Mouse (Mus musculus) G1E-ER4 (cell line): ENCODE results near the gene Rplp0. TPM values are rescaled to one million over a fixed set of nuclear protein-coding genes. Genes with fewer than 3 reads are reported as not detected.

Experiments
- GATA1 ChIP-seq: IDR thresholded peaks from one replicate; pipeline ENCODE4 v1.8.0; 2012; ENCODE audit warnings: low read length, inconsistent platforms
- polyA plus RNA-seq: library from polyadenylated mRNA; stranded (reverse); fragments of >175 nt; gene quantifications from 2 replicates; pipeline ENCODE4 v1.2.3, GENCODE M21; 2012

Gene Rplp0
- polyA plus RNA-seq, 1 experiment = 976 TPM

DNA sequence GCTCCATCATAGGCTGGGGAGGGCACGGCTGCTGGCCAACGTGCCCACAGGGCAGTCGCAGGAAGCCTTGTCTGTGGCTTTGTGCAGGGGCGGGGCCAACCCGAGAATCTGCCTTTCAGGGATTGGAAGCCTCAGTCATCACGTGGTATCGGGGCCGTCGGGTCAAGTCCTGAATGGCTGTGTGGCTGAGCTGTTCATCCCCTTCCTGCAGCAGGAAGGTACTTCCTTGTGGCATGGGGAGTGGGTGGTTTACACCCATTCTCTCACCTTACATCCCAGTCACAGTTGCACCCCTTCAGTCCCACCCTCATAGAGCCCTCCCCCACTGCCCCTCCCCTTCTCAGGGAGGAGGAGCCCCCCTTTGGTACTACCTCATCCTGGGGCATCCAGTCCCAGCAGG lies 22.4 kb downstream of the Rplp0 start:
- TF ChIP-seq GATA1 = no peak

DNA sequence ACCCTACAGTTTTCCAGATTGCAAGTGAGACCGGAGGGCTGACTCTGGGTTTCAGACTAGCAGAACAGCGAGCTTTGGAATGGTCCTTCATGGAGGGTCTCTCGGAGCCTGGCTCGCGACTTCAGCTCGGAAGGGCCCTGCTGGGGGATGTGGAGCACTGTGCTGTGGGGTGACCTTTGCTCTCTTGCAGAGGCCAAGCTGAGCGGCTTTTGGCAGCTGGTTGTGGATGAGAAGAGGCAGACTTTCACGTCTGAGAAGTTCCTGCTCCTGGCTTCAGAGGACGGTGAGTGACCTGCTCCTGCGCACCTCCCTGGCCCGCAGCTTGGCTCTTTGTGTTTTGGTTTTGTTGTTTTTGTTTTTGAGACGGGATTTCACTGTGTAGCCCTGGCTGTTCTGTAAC lies 26.3 kb downstream of the Rplp0 start:
- TF ChIP-seq GATA1 = no peak

DNA sequence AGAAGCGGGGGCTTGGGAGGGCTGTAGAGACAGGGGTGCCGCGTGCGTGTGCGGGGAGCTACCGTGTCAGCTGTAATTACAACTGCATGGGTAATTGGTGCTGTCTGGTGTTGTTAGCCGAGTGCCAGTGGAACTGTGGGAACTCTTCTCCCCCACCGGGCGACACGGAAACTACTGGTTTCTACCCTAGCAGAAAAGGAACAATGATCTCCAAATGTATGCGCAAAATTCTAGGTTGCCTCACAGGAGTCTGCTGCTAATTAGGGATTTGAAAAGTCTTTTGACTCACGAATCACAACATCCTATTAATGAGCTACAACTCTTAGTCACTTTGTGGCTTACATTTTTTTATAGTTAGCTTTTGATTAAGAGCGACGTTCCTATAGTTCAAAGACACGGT lies 26.9 kb downstream of the Rplp0 start:
- TF ChIP-seq GATA1 = no peak

- no peak for TF ChIP-seq GATA1
Observed at GRCm38 (mm10) chr5:115586780-115587179, 27.5 kb downstream of the Rplp0 start.

- no peak for TF ChIP-seq GATA1
Observed at GRCm38 (mm10) chr5:115591028-115591427, 31.8 kb downstream of the Rplp0 start.

- TF ChIP-seq GATA1 = no peak
Observed at GRCm38 (mm10) chr5:115591506-115591905, 32.2 kb downstream of the Rplp0 start.

DNA sequence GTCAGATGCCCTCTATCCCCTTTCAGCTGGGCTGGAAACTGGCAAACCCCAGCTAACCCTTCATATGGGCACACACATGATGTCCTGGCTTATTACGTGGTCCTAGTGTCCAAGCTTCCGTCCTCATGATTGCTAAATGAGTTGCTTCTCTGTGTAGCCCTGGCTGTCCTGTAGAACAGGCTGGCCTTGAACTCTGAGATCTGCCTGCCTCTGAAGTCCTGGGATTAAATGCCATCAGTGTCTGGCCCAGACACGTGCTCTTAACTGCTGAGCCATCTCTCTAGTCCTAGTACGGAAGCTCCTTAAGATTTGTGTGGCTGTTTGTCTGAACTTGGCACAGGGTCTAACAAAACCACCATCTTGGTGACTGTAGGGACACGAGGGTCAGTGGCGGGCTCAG lies 44.3 kb downstream of the Rplp0 start:
- TF ChIP-seq GATA1 = no peak

DNA sequence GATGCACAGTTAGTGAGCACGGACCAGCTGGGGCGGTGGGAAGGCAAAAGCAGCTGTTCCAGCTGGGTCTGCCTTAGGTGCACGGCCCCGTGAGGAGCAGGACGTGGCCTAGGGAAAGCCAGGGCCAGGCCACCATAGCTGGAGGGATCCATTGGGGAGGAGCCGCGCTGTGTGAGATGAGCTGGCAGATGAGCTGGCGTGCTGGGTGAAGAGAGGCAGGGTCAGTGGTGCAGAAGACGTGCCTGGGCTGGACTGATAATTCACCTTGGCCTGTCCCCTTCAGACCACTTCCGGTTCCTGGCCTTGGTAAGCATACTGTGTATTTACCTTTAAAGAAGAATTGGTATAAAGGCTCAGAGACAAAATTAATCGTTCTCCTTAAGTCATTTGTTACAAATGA lies 52.3 kb downstream of the Rplp0 start:
- no peak for TF ChIP-seq GATA1

Other genes starting within 250 kb of the Rplp0 start
- 146 and 183 TPM in 2 replicates for gene Srsf9, start 232.3 kb upstream of the Rplp0 start, polyA plus RNA-seq
- gene Gatc, start 218.3 kb upstream of the Rplp0 start, polyA plus RNA-seq = 16.0 and 21.8 TPM in 2 replicates
- 3.4 and 10.5 TPM in 2 replicates for gene Triap1, start 218.2 kb upstream of the Rplp0 start, polyA plus RNA-seq
- 2,043 and 2,441 TPM in 2 replicates for gene Cox6a1, start 210.5 kb upstream of the Rplp0 start, polyA plus RNA-seq
- gene Msi1, start 129.9 kb upstream of the Rplp0 start, polyA plus RNA-seq = 2.4 TPM in 2 replicates
- not detected in 2 replicates for gene Pla2g1b, start 93.2 kb upstream of the Rplp0 start, polyA plus RNA-seq
- gene Sirt4, start 74.7 kb upstream of the Rplp0 start, polyA plus RNA-seq = 6.3 and 9.5 TPM in 2 replicates
- 44.1 and 45.2 TPM in 2 replicates for gene Pxn, start 52.8 kb upstream of the Rplp0 start, polyA plus RNA-seq
- gene Gcn1l1, start 5.8 kb downstream of the Rplp0 start, polyA plus RNA-seq = 110 and 131 TPM in 2 replicates
- gene Rab35, start 72.4 kb downstream of the Rplp0 start, polyA plus RNA-seq = 77.6 and 89.0 TPM in 2 replicates
- 6.0 and 7.3 TPM in 2 replicates for gene Bicdl1, start 172.2 kb downstream of the Rplp0 start, polyA plus RNA-seq